Mouse (Mus musculus) spleen, adult 2 months (tissue): ENCODE results near the gene Ebp.

Source experiments
- CTCF ChIP-seq: fragments of 200-500 bp; IDR thresholded peaks from 2 replicates; pipeline ENCODE4 v1.5.1; 2011; ENCODE audit warnings: mild to moderate bottlenecking, inconsistent platforms; ENCODE audit not compliant: insufficient read depth, insufficient read length, insufficient replicate concordance; ENCODE audit errors: extremely low read depth
- POLR2A ChIP-seq: fragments of 200-500 bp; IDR thresholded peaks from 2 replicates; pipeline ENCODE4 v1.6.1; 2011; ENCODE audit warnings: low read depth, low read length, inconsistent platforms

- no peak for TF ChIP-seq POLR2A
- no peak for TF ChIP-seq CTCF
Observed at GRCm38 (mm10) chrX:8135886-8136285, 57.4 kb downstream of the Ebp start.
